Mouse (Mus musculus): ENCODE measurements around the gene Wrb. TPM values are rescaled to one million over a fixed set of nuclear protein-coding genes. Genes with fewer than 3 reads are reported as not detected.
A peak's percentile ranks its signal among the peaks of the same experiment; 100 is the strongest.
"Not testable (repeated sequence)": the region's sequence is repeated elsewhere in the genome, so short reads cannot be mapped to it uniquely, and the experiment has no call there.

Wrb gene
- polyA plus RNA-seq, 1 experiment from 2014 or later = 10.5 TPM

DNA sequence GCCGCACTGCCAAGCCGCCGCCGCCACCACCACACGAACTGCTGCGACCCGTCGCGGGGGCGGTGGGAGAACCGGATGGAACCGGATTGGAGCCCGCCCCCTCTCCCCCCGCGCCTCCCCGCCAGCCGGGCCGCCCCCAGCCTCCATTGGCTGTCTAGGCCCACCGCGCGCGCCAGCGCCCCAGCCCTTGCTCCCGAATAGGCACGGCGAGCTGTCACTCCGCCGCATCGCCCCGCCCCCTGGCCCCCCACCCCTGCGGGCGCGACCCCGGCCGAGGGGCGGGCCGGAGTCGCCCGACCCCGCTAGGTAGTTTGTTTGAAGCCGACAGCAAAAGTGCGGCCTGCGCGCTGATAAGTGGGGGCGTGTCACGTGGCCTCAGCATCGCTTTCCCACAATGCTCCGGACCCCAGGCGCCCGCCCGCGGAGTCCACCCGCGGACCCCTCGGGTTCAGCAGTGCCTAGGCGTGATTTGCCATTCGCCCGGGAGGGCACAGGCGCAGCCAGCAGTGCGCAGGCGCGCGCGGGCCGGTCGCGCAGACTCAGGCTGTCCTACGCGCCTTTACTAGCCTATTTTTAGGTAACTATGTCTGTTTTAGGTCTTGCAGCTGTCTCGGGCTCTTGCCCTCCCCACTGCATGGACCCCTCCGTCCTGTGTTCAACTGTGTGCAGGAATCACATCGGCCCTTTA lies 17.4 kb upstream of the Wrb start, which contains the start of gene Hmgn1:
Hmgn1 (minus strand) TSS at position 73 of the 688 bp plus-strand sequence.
- WGBS (ENCODE audit: insufficient replicate concordance) = under 1% methylated on average over 58 of the region's 72 CpGs
- H3K27ac ChIP-seq (replicated peaks) = peak within 1 kb of the TSS; percentile 72
- no peaks in the 10 kb centered on the region for H3K9me3 ChIP-seq (replicated peaks)
- peak within 1 kb of the TSS; percentile 71 for H3K4me3 ChIP-seq (replicated peaks)
- H3K4me2 ChIP-seq = peak within 1 kb of the TSS; percentile 92
- H3K36me3 ChIP-seq (replicated peaks) = peaks cover 28% of the 10 kb centered on the region
- H3K9ac ChIP-seq = peak within 1 kb of the TSS; percentile 69
- ATAC-seq (ENCODE audit: insufficient read depth) = peak; percentile 89
- peaks cover 31% of the 10 kb centered on the region for H3K4me1 ChIP-seq (replicated peaks)
- peaks cover 21% of the 10 kb centered on the region for H3K27me3 ChIP-seq

DNA sequence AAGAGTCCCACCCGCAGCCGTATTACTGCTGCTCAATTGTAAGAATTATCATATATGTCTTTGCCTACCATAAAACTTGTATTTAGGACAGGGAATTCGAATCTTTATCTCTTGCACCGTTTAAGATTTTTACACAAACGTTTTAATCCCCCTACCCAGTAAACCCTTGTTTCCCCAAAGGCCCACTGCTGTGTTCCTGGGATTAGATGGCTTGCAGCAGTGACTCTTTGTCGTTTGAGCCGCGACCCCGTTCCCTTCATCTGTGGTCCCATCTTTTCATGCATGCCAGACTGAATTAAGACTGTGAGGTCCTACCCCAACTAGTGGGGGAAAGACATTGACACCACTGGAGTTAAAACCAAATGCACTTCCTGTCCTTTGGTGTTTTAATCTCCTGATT lies 16.7 kb upstream of the Wrb start:
- Histone ChIP-seq H3K9ac (peak overlapping the region; percentile 69), H3K36me3 (replicated peaks) (peaks cover 21% of the 10 kb centered on the region), H3K4me2 (peak overlapping the region; percentile 92), H3K27me3 (peaks cover 21% of the 10 kb centered on the region), H3K27ac (replicated peaks) (peak overlapping the region; percentile 67; the same call in 1 of the 2 replicates), H3K9me3 (replicated peaks) (no peaks in the 10 kb centered on the region), H3K4me1 (replicated peaks) (peaks cover 31% of the 10 kb centered on the region), H3K4me3 (replicated peaks) (peak overlapping the region; percentile 71)
- 6% methylated on average over 9 of the region's 9 CpGs for WGBS (ENCODE audit: insufficient replicate concordance)
- ATAC-seq (ENCODE audit: insufficient read depth) = no peak

DNA sequence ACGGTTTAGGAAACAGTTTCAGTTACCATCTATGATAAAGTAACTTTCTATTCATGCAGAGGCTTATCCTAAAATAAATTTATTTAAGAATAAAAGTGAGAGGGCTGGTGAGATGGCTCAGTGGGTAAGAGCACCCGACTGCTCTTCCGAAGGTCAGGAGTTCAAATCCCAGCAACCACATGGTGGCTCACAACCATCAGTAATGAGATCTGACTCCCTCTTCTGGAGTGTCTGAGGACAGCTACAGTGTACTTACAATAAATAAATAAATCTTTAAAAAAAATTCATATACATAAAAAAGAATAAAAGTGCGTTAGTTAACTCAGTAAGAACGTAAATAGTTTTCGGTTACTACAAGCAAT lies 478 bp upstream of the Wrb start:
- H3K4me3 ChIP-seq (replicated peaks) = peak overlapping the region; percentile 63; the same call in 1 of the 2 replicates
- ATAC-seq (ENCODE audit: insufficient read depth) = peak; percentile 5; the same call in 1 of the 2 replicates

DNA sequence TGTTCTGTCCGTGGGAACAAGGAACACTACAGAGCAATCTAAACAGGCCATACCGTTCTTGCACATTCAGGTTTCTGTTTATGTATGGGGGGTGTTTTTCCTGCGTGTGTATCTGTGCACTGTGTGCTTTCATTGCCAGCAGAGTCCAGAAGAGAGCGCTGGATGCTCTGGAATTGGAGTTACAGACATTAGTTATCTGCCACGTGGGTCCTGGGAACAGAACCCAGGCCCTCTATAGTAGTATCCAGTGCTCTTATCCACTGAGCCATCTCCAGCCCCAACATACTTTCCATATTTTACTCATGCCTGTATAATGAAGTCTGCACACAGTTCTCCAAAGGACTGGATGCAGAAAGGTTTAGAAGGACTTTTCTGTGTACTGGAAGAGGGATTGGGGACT lies 607 bp downstream of the Wrb start:
- under 1% methylated on average over 5 of the region's 5 CpGs for WGBS (ENCODE audit: insufficient replicate concordance)
- Histone ChIP-seq H3K27ac (replicated peaks) (0 out of 2 replicates have a peak overlapping the region, but pooled peaks have one; percentile 24), H3K9ac (peak overlapping the region; percentile 55), H3K9me3 (replicated peaks) (no peaks in the 10 kb centered on the region), H3K36me3 (replicated peaks) (no peaks in the 10 kb centered on the region), H3K4me3 (replicated peaks) (peak overlapping the region; percentile 63), H3K4me2 (peak overlapping the region; percentile 96), H3K4me1 (replicated peaks) (peaks cover 15% of the 10 kb centered on the region), H3K27me3 (no peaks in the 10 kb centered on the region)
- ATAC-seq (ENCODE audit: insufficient read depth) = no peak

More for the DNA sequence above, 478 bp upstream of the Wrb start:
- WGBS (ENCODE audit: insufficient replicate concordance) = 20% methylated on average over 6 of the region's 6 CpGs
- H3K4me1 ChIP-seq (replicated peaks) = peaks cover 15% of the 10 kb centered on the region
- peak overlapping the region; percentile 96 for H3K4me2 ChIP-seq
- H3K36me3 ChIP-seq (replicated peaks); H3K9ac ChIP-seq; H3K27me3 ChIP-seq; H3K9me3 ChIP-seq (replicated peaks); H3K27ac ChIP-seq (replicated peaks): not testable (repeated sequence)

DNA sequence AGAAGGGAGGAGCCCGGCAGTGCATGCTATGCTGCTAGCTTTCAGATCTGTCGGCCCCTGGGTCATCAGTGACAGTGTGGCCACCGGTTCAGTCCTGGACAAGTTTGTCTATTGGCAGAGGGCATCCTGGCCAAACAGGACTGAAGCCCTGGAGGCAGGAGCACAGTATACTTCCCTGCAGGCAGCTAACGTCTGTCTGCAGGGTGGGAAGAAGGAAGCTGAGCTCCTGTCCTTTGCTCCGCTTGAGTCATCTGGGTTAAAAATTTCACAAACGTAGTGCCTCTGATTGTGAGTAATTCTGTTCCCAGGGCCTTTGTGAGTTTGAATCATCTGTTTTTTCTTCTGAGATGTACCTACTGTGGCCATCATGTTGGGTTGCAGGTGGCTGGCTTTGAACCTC lies 3.6 kb downstream of the Wrb start:
- no peak for ATAC-seq (ENCODE audit: insufficient read depth)
- no peak overlapping the region for H3K9ac ChIP-seq
- H3K27me3 ChIP-seq = no peaks in the 10 kb centered on the region
- WGBS (ENCODE audit: insufficient replicate concordance) = 69% methylated on average over 6 of the region's 6 CpGs
- H3K27ac ChIP-seq (replicated peaks) = no peak overlapping the region
- no peaks in the 10 kb centered on the region for H3K36me3 ChIP-seq (replicated peaks)
- H3K4me3 ChIP-seq (replicated peaks) = no peak overlapping the region
- H3K4me1 ChIP-seq (replicated peaks) = peaks cover 23% of the 10 kb centered on the region
- no peaks in the 10 kb centered on the region for H3K9me3 ChIP-seq (replicated peaks)
- H3K4me2 ChIP-seq = no peak overlapping the region

DNA sequence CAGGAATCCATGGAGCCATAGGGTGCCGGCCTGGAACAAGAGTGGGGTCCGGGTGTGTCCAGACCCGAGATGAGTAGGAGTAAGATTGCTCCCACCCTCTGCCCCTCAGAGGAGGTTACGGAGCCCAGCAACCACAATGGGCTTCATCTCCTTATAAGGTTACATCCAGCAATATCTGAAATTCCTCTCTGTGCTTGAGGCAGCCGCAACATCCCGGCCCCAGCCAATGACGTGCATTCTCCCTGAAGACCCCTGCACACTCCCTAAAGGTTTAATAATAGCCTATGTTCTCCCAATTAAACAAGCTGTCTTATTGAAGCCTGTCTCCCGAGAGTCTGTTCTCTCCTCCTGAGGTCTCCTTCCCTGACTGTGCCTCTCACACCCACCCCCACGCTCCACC lies 4.1 kb downstream of the Wrb start:
- Histone ChIP-seq H3K27me3 (no peaks in the 10 kb centered on the region), H3K27ac (replicated peaks) (no peak overlapping the region), H3K4me2 (no peak overlapping the region), H3K4me1 (replicated peaks) (peaks cover 23% of the 10 kb centered on the region), H3K9me3 (replicated peaks) (no peaks in the 10 kb centered on the region), H3K4me3 (replicated peaks) (no peak overlapping the region), H3K36me3 (replicated peaks) (no peaks in the 10 kb centered on the region), H3K9ac (no peak overlapping the region)
- ATAC-seq (ENCODE audit: insufficient read depth) = no peak
- WGBS (ENCODE audit: insufficient replicate concordance) = 58% methylated on average over 9 of the region's 9 CpGs

DNA sequence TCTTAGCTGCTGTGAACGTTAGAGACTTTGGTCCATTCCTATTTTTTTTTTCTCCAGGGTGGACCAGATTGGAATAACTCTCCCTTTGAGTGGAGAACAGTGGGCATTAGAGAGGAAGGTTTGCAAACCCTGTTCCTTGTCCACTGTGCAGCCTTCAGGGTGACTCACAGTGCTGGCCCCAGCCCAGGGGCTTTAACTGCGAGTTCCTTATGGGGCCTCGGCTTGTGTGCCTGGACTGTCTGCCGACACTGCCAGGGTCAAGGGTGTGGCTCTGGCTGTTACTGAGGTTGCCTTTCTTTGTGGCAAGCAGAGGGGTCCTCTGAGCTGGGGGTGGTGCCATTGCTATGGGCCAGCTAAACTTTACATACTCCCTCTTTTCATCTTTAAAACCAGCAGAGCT lies 5.8 kb downstream of the Wrb start:
- Histone ChIP-seq H3K4me3 (replicated peaks) (no peak overlapping the region), H3K4me2 (no peak overlapping the region), H3K4me1 (replicated peaks) (peaks cover 16% of the 10 kb centered on the region), H3K9ac (no peak overlapping the region), H3K27me3 (no peaks in the 10 kb centered on the region), H3K9me3 (replicated peaks) (no peaks in the 10 kb centered on the region), H3K36me3 (replicated peaks) (no peaks in the 10 kb centered on the region), H3K27ac (replicated peaks) (no peak overlapping the region)
- 0 out of 2 replicates have a peak, but pooled peaks have one; percentile 6 for ATAC-seq (ENCODE audit: insufficient read depth)
- WGBS (ENCODE audit: insufficient replicate concordance) = 73% methylated on average over 4 of the region's 4 CpGs

DNA sequence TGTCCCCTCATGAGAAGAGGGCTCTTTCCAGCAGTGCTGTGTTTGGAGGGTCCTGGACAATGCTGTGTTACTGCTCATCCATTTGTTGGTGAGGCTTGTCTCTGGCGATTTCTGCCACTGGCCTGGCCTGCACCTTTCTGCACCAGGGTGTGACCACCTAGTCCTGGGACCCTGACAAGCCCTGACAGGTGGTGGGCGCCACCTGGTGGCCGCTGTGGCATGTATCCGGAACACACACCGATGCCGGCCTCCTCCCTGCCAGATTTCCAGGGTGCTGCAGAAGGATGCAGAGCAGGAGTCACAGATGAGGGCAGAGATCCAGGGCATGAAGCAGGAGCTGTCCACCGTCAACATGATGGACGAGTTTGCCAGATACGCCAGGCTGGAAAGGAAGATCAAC lies 6.3 kb downstream of the Wrb start:
- Histone ChIP-seq H3K36me3 (replicated peaks) (no peaks in the 10 kb centered on the region), H3K27ac (replicated peaks) (no peak overlapping the region), H3K4me2 (no peak overlapping the region), H3K9me3 (replicated peaks) (no peaks in the 10 kb centered on the region), H3K27me3 (no peaks in the 10 kb centered on the region), H3K4me1 (replicated peaks) (peaks cover 10% of the 10 kb centered on the region), H3K9ac (no peak overlapping the region), H3K4me3 (replicated peaks) (no peak overlapping the region)
- 25% methylated on average over 9 of the region's 9 CpGs for WGBS (ENCODE audit: insufficient replicate concordance)
- ATAC-seq (ENCODE audit: insufficient read depth) = 0 out of 2 replicates have a peak, but pooled peaks have one; percentile 10

DNA sequence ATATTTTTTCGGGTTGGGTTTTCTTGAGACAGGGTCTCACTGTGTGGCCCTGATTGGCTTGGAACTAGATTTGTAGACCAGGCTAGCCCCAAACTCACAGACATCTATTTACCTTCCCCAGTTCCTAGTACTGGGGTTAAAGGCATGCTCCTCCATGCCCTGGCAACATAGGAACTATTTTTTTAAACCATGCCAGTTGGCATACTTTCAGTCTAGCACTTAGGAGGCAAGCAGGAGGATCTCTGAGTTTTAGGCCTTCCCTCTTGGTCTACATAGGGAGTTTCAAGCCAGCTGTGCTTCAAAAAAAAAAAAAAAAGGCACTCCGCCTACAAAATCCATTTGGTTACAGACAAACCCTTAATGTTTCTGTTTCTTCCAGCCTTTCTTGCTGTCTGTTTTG lies 9.3 kb downstream of the Wrb start:
- no peak overlapping the region for H3K4me2 ChIP-seq
- H3K4me3 ChIP-seq (replicated peaks) = no peak overlapping the region
- WGBS (ENCODE audit: insufficient replicate concordance) = 71% methylated on average over 2 of the region's 2 CpGs
- peaks cover 19% of the 10 kb centered on the region for H3K4me1 ChIP-seq (replicated peaks)
- no peak for ATAC-seq (ENCODE audit: insufficient read depth)
- H3K36me3 ChIP-seq (replicated peaks) = 0 out of 2 replicates have a peak, but pooled peaks cover 4% of the 10 kb centered on the region
- peaks cover 6% of the 10 kb centered on the region for H3K27me3 ChIP-seq
- no peak overlapping the region for H3K27ac ChIP-seq (replicated peaks)
- no peaks in the 10 kb centered on the region for H3K9me3 ChIP-seq (replicated peaks)
- no peak overlapping the region for H3K9ac ChIP-seq

DNA sequence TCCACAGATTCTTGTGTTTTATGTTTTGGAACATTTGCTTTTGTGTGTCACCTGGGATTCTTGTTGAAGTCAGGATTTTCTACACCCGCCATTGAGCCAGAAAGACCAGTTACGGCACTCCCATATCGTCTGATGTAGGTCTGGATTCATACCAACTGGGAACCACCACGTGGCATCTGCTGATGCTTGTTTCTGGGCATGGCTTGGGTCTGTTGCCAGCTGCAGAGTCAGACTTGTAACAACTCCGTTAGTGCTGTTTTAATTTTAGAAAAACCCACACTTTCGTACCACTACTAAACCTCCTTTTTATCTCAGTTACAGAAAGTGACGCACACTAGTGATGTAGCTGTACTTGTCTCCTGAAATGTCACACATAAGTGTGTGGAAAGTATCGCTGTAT lies 10.8 kb downstream of the Wrb start:
- peaks cover 20% of the 10 kb centered on the region for H3K4me1 ChIP-seq (replicated peaks)
- 77% methylated on average over 8 of the region's 8 CpGs for WGBS (ENCODE audit: insufficient replicate concordance)
- no peak overlapping the region for H3K9ac ChIP-seq
- H3K4me2 ChIP-seq = no peak overlapping the region
- 0 out of 2 replicates have a peak, but pooled peaks cover 4% of the 10 kb centered on the region for H3K36me3 ChIP-seq (replicated peaks)
- H3K4me3 ChIP-seq (replicated peaks) = no peak overlapping the region
- H3K9me3 ChIP-seq (replicated peaks) = no peaks in the 10 kb centered on the region
- H3K27ac ChIP-seq (replicated peaks) = no peak overlapping the region
- ATAC-seq (ENCODE audit: insufficient read depth) = no peak
- H3K27me3 ChIP-seq = peaks cover 7% of the 10 kb centered on the region

DNA sequence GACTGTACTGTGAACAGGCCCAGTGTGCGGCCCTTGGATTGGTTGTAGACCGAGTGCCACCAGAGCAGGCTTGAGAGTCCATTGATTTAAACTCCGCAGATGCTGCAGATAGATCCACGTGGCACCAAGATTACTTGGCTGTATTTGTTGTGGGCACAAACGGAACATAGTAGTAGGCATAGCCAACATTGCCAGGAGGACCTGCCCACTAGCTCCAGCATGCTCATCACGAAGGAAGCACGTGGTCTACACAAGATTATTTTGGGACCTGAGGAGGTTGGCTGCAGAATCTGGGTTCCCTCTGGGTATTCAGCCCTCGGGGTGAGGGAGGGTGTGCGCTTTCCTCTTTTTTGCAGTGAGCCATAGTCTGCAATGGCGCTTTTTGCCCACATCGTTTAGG lies 12.0 kb downstream of the Wrb start:
- H3K36me3 ChIP-seq (replicated peaks) = 0 out of 2 replicates have a peak, but pooled peaks cover 4% of the 10 kb centered on the region

More for the DNA sequence above, 12.0 kb downstream of the Wrb start:
- no peak overlapping the region for H3K4me3 ChIP-seq (replicated peaks)
- no peak overlapping the region for H3K9ac ChIP-seq
- H3K4me2 ChIP-seq = no peak overlapping the region
- H3K9me3 ChIP-seq (replicated peaks) = no peaks in the 10 kb centered on the region
- H3K27me3 ChIP-seq = peaks cover 7% of the 10 kb centered on the region
- no peak overlapping the region for H3K27ac ChIP-seq (replicated peaks)
- 73% methylated on average over 11 of the region's 11 CpGs for WGBS (ENCODE audit: insufficient replicate concordance)
- H3K4me1 ChIP-seq (replicated peaks) = peaks cover 13% of the 10 kb centered on the region
- no peak for ATAC-seq (ENCODE audit: insufficient read depth)

Data from liver, embryonic 15.5 days (tissue).